Mouse (Mus musculus): ENCODE data around the gene Slc26a9. TPM values are rescaled to one million over a fixed set of nuclear protein-coding genes. Genes with fewer than 3 reads are reported as not detected.

Gene Slc26a9
- total RNA-seq, 1 experiment: 0.36 TPM

GRCm38 (mm10) chr1:131797202-131797909 lies 53.5 kb downstream of the Slc26a9 start, which contains the start of gene Pm20d1:
Pm20d1 (plus strand) TSS chr1:131797381.
- Histone ChIP-seq H3K4me1 (ENCODE audit: control insufficient read depth in 2 of 2, insufficient read depth in 2 of 2, low read length in 2 of 2, poor library complexity in 1 of 2) (peaks cover 0 to 7% of the 10 kb centered on the region in 2 experiments; a peak in 1 of 4 replicates), H3K27ac (ENCODE audit: insufficient read depth, low read depth, low read length, poor library complexity, severe bottlenecking) (no peak within 1 kb of the TSS), H3K9ac (ENCODE audit: insufficient read depth, low read depth, low read length, poor library complexity, severe bottlenecking) (peak within 1 kb of the TSS; percentile 71), H3K36me3 (ENCODE audit: control insufficient read depth, insufficient read depth, low read length, poor library complexity, severe bottlenecking) (no peaks in the 10 kb centered on the region), H3K4me3 (ENCODE audit: insufficient read depth in 1 of 2, low read depth in 1 of 2, low read length in 2 of 2, poor library complexity in 1 of 2, severe bottlenecking in 1 of 2) (peak within 1 kb of the TSS; percentile 63 to 78), H3K9me3 (ENCODE audit: control insufficient read depth, insufficient read depth, low read depth, low read length) (no peaks in the 10 kb centered on the region)
- DNase-seq (ENCODE audit: low read depth, low spot score): peak; percentile 64
- TF ChIP-seq CHD2 (IDR thresholded peaks at IDR 0.05; ENCODE audit: low read depth, low read length) (0 out of 2 replicates have a peak, but pooled peaks have one; percentile 46), MAFK (IDR thresholded peaks at IDR 0.05; ENCODE audit: insufficient read depth, low read depth, low read length) (no peak), ZC3H11A (IDR thresholded peaks at IDR 0.05; ENCODE audit: borderline replicate concordance, low read depth, low read length) (no peak), HCFC1 (IDR thresholded peaks at IDR 0.05; ENCODE audit: borderline replicate concordance, insufficient read depth, low read length) (no peak)
- in situ Hi-C loops (cut with MboI; ENCODE audit: low sequenced_read_pairs in 2 of 2, unreplicated experiment in 2 of 2): no loop called here

DNA sequence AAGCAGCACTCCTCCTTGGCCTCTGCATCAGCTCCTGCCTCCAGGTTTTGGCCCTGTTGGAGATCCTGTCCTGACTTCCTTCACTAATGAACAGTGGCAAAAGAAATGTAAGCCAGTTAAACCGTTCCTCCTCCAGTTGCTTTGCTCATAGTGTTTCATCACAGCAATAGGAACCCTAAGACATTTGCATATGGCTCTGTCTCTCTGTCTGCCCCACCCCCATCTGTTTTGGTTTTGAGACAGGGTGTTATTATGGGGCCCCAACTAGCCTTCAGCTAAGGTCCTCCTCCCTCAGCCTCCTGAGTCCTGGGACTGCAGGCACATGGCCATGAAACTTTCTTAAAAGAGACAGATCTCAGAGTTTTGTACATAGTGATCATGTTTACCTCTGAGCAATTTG lies 56.2 kb downstream of the Slc26a9 start:
- Histone ChIP-seq H3K4me3 (ENCODE audit: insufficient read depth in 1 of 2, low read depth in 1 of 2, low read length in 2 of 2, poor library complexity in 1 of 2, severe bottlenecking in 1 of 2) (no peak overlapping the region), H3K4me1 (ENCODE audit: control insufficient read depth in 2 of 2, insufficient read depth in 2 of 2, low read length in 2 of 2, poor library complexity in 1 of 2) (peaks cover 0 to 7% of the 10 kb centered on the region in 2 experiments; a peak in 1 of 4 replicates), H3K27ac (ENCODE audit: insufficient read depth, low read depth, low read length, poor library complexity, severe bottlenecking) (no peak overlapping the region), H3K36me3 (ENCODE audit: control insufficient read depth, insufficient read depth, low read length, poor library complexity, severe bottlenecking) (no peaks in the 10 kb centered on the region), H3K9ac (ENCODE audit: insufficient read depth, low read depth, low read length, poor library complexity, severe bottlenecking) (no peak overlapping the region), H3K9me3 (ENCODE audit: control insufficient read depth, insufficient read depth, low read depth, low read length) (no peaks in the 10 kb centered on the region)
- in situ Hi-C loops (cut with MboI; ENCODE audit: low sequenced_read_pairs in 2 of 2, unreplicated experiment in 2 of 2): no loop called here
- DNase-seq (ENCODE audit: low read depth, low spot score): no peak
- TF ChIP-seq ZC3H11A (IDR thresholded peaks at IDR 0.05; ENCODE audit: borderline replicate concordance, low read depth, low read length) (no peak), ZNF384 (IDR thresholded peaks at IDR 0.05; ENCODE audit: low read depth, low read length) (no peak), CHD2 (IDR thresholded peaks at IDR 0.05; ENCODE audit: low read depth, low read length) (no peak), HCFC1 (IDR thresholded peaks at IDR 0.05; ENCODE audit: borderline replicate concordance, insufficient read depth, low read length) (no peak), MAFK (IDR thresholded peaks at IDR 0.05; ENCODE audit: insufficient read depth, low read depth, low read length) (no peak)

DNA sequence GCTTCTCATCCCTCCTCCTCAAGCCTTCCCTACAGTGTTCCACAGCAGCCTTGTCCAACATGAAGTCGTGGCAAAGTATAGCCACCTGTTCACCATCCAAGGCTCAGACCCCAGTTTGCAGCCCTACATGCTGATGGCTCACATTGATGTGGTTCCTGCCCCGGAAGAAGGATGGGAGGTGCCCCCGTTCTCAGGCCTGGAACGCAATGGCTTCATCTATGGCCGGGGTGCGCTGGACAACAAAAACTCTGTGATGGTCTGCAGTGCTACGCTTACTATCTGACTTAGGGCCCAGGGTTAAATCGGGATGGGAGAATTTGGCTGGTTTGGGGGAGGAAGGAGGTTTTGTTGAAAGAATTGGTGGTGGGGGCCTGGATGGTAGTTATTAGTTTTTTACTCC lies 57.2 kb downstream of the Slc26a9 start:
- Histone ChIP-seq H3K4me1 (ENCODE audit: control insufficient read depth in 2 of 2, insufficient read depth in 2 of 2, low read length in 2 of 2, poor library complexity in 1 of 2) (peaks cover 0 to 7% of the 10 kb centered on the region in 2 experiments; a peak in 1 of 4 replicates), H3K27ac (ENCODE audit: insufficient read depth, low read depth, low read length, poor library complexity, severe bottlenecking) (no peak overlapping the region), H3K9me3 (ENCODE audit: control insufficient read depth, insufficient read depth, low read depth, low read length) (no peaks in the 10 kb centered on the region), H3K9ac (ENCODE audit: insufficient read depth, low read depth, low read length, poor library complexity, severe bottlenecking) (no peak overlapping the region), H3K36me3 (ENCODE audit: control insufficient read depth, insufficient read depth, low read length, poor library complexity, severe bottlenecking) (no peaks in the 10 kb centered on the region), H3K4me3 (ENCODE audit: insufficient read depth in 1 of 2, low read depth in 1 of 2, low read length in 2 of 2, poor library complexity in 1 of 2, severe bottlenecking in 1 of 2) (no peak overlapping the region)
- in situ Hi-C loops (cut with MboI; ENCODE audit: low sequenced_read_pairs in 2 of 2, unreplicated experiment in 2 of 2): no loop called here
- no peak for DNase-seq (ENCODE audit: low read depth, low spot score)
- TF ChIP-seq HCFC1 (IDR thresholded peaks at IDR 0.05; ENCODE audit: borderline replicate concordance, insufficient read depth, low read length) (no peak), CHD2 (IDR thresholded peaks at IDR 0.05; ENCODE audit: low read depth, low read length) (no peak), MAFK (IDR thresholded peaks at IDR 0.05; ENCODE audit: insufficient read depth, low read depth, low read length) (no peak), ZNF384 (IDR thresholded peaks at IDR 0.05; ENCODE audit: low read depth, low read length) (no peak), ZC3H11A (IDR thresholded peaks at IDR 0.05; ENCODE audit: borderline replicate concordance, low read depth, low read length) (no peak)

DNA sequence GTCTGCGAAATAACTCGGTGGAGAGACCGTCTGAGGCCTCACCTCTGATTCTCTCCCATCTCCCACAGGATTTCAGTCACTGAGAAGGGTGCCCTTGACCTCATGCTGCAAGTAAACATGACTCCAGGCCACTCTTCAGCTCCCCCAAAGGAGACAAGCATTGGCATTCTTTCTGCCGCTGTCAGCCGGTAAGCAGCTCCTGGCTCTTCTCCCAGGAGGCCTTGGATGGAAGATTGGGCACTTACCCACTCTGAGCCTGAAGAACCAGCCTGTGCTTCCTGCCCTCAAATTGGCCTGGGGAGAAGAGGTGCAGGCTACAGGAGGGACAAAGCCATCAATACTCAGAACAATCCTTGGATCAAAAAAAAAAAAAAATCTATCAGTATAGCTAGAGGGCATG lies 58.8 kb downstream of the Slc26a9 start:
- H3K4me1 ChIP-seq (ENCODE audit: control insufficient read depth in 2 of 2, insufficient read depth in 2 of 2, low read length in 2 of 2, poor library complexity in 1 of 2): peaks cover 0 to 4% of the 10 kb centered on the region in 2 experiments; a peak in 1 of 4 replicates
- no peaks in the 10 kb centered on the region for H3K9me3 ChIP-seq (ENCODE audit: control insufficient read depth, insufficient read depth, low read depth, low read length)
- H3K9ac ChIP-seq (ENCODE audit: insufficient read depth, low read depth, low read length, poor library complexity, severe bottlenecking): no peak overlapping the region
- in situ Hi-C loops (cut with MboI; ENCODE audit: low sequenced_read_pairs in 2 of 2, unreplicated experiment in 2 of 2): no loop called here
- no peak overlapping the region for H3K27ac ChIP-seq (ENCODE audit: insufficient read depth, low read depth, low read length, poor library complexity, severe bottlenecking)
- H3K36me3 ChIP-seq (ENCODE audit: control insufficient read depth, insufficient read depth, low read length, poor library complexity, severe bottlenecking): no peaks in the 10 kb centered on the region
- no peak for TF ChIP-seq CHD2 (IDR thresholded peaks at IDR 0.05; ENCODE audit: low read depth, low read length)
- TF ChIP-seq ZNF384 (IDR thresholded peaks at IDR 0.05; ENCODE audit: low read depth, low read length): no peak
- TF ChIP-seq MAFK (IDR thresholded peaks at IDR 0.05; ENCODE audit: insufficient read depth, low read depth, low read length): no peak
- no peak for TF ChIP-seq HCFC1 (IDR thresholded peaks at IDR 0.05; ENCODE audit: borderline replicate concordance, insufficient read depth, low read length)
- no peak for TF ChIP-seq ZC3H11A (IDR thresholded peaks at IDR 0.05; ENCODE audit: borderline replicate concordance, low read depth, low read length)
- H3K4me3 ChIP-seq (ENCODE audit: insufficient read depth in 1 of 2, low read depth in 1 of 2, low read length in 2 of 2, poor library complexity in 1 of 2, severe bottlenecking in 1 of 2): no peak overlapping the region
- no peak for DNase-seq (ENCODE audit: low read depth, low spot score)

Data from ES-E14 (cell line).